Mouse (Mus musculus) lung, postnatal 0 days (tissue): Measurements from ENCODE around the gene Wdr77. TPM values are rescaled to one million over a fixed set of nuclear protein-coding genes. Genes with fewer than 3 reads are reported as not detected.
"Not testable (repeated sequence)": the region's sequence is repeated elsewhere in the genome, so short reads cannot be mapped to it uniquely, and the experiment has no call there.

Experiments used
- ATAC-seq: fragments of 200-750 bp; cut with Nextera tagmentation; 2 replicates; pipeline ENCODE4 v1.8.0; 2017; ENCODE audit warnings: moderate library complexity
- DNase-seq: peaks from one replicate; pipeline ENCODE4 v3.0.0-alpha.2; 2016; ENCODE audit warnings: low spot score
- H3K27ac ChIP-seq: fragments of 300-500 bp; sonication (generic); 2 replicates; pipeline ENCODE4 v1.5.1; 2014; ENCODE audit warnings: antibody characterized with exemption, mild to moderate bottlenecking, low read length, mixed read lengths
- H3K27me3 ChIP-seq: fragments of 300-500 bp; sonication (generic); replicated peaks from 2 replicates; pipeline ENCODE4 v1.6.1; 2014; ENCODE audit warnings: low read length, mixed read lengths; ENCODE audit not compliant: insufficient read depth
- H3K36me3 ChIP-seq: fragments of 300-500 bp; sonication (generic); 2 replicates; pipeline ENCODE4 v1.6.1; 2014; ENCODE audit warnings: low read length, mixed read lengths; ENCODE audit not compliant: insufficient read depth
- H3K4me1 ChIP-seq: fragments of 300-500 bp; sonication (generic); 2 replicates; pipeline ENCODE4 v1.6.1; 2014; ENCODE audit warnings: antibody characterized with exemption, low read depth, low read length, mixed read lengths; ENCODE audit not compliant: insufficient read depth
- H3K4me2 ChIP-seq: fragments of 300-500 bp; sonication (generic); replicated peaks from 2 replicates; pipeline ENCODE4 v1.6.1; 2014; ENCODE audit warnings: low read depth, mild to moderate bottlenecking, low read length, moderate library complexity, mixed read lengths
- H3K4me3 ChIP-seq: fragments of 300-500 bp; sonication (generic); 2 replicates; pipeline ENCODE4 v1.5.1; 2014; ENCODE audit warnings: low read depth, low read length
- H3K9ac ChIP-seq: fragments of 300-500 bp; sonication (generic); replicated peaks from 2 replicates; pipeline ENCODE4 v1.6.1; 2014; ENCODE audit warnings: low read depth, mild to moderate bottlenecking
- H3K9me3 ChIP-seq: fragments of 300-500 bp; sonication (generic); 2 replicates; pipeline ENCODE4 v1.6.1; 2016; ENCODE audit warnings: low read length, mixed read lengths
- CTCF ChIP-seq: IDR thresholded peaks from 2 replicates; pipeline ENCODE4 v1.5.1; 2016; ENCODE audit warnings: antibody characterized with exemption, mild to moderate bottlenecking
- EP300 ChIP-seq: IDR thresholded peaks from 2 replicates; pipeline ENCODE4 v1.6.1; 2016; ENCODE audit warnings: antibody characterized with exemption, mild to moderate bottlenecking, control low read depth
- WGBS: fragments of 180-500 bp; shearing (Covaris S2); extraction: QIAGEN DNeasy Blood & Tissue Kit; methylation state at CpG from one replicate; pipeline ENCODE4 v1.1.7; 2014; 5-methylcytosine and 5-hydroxymethylcytosine counted together
- polyA plus RNA-seq: library from polyadenylated mRNA; unstranded; fragments of >200 nt; fragmentation: Nextera tagmentation; extraction: Ambion mirVana; gene quantifications from 2 replicates; pipeline ENCODE4 v1.2.1, GENCODE M21; 2015

Gene Wdr77
- polyA plus RNA-seq, 1 experiment from 2014 or later: 50.0 TPM

DNA sequence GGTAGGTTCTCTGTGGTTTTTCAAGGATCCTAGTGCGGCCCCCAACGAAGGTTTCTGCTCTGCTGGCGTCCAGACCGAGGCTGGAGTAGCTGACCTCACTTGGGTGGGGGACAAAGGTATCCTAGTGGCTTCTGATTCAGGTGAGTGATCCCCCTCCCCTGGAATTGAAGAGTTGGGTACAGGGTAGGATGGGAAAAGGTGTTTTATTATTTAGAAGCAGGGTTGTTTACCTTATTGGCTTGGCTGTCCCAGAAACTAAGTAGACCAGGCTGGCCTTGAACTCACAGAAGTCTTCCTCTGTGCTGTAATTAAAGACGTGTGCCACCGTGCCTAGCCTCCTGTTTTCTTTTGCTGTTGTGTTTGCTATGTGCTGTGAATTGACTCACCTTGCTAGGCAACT, 830 bp downstream of the Wdr77 start, which contains the start of gene Atp5f1:
TSS of gene Atp5f1 (minus strand) at position 101 of the 400 bp plus-strand sequence.
- peak within 1 kb of the TSS; percentile 97 for H3K27ac ChIP-seq
- no peaks in the 10 kb centered on the region for H3K9me3 ChIP-seq
- H3K4me1 ChIP-seq: peaks cover 13% of the 10 kb centered on the region; the same call in 1 of the 2 replicates
- H3K36me3 ChIP-seq: peaks cover 12% of the 10 kb centered on the region; the same call in 1 of the 2 replicates
- peak within 1 kb of the TSS; percentile 93 for H3K4me2 ChIP-seq
- peak within 1 kb of the TSS; percentile 98 for H3K9ac ChIP-seq
- 4% methylated on average over 6 of the region's 6 CpGs for whole genome bisulfite sequencing
- H3K4me3 ChIP-seq: peak within 1 kb of the TSS; percentile 94
- no peaks in the 10 kb centered on the region for H3K27me3 ChIP-seq
- DNase-seq (no peak), ATAC-seq (no peak)
- TF ChIP-seq CTCF: no peak

DNA sequence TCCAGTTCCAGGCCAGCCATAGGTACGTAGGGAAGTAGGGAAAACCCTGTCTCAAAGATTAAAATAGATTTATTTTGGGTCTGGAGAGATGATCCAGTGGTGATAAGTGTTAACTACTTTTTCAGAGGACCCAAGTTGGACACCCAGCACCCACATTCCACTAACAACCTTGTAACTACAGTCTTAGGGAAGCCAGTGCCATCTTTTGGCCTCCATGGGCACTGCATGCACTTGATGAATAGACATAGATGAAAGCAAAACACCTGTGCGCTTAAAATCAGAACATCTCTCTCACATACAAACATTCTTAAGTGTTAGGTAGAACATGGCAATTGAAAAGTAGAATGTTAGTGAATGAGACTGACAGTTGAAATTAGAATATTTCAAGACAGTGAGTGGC, 1.5 kb downstream of the Wdr77 start:
- no peak overlapping the region for H3K4me2 ChIP-seq
- no peak for DNase-seq
- H3K27me3 ChIP-seq: no peaks in the 10 kb centered on the region
- peaks cover 13% of the 10 kb centered on the region; the same call in 1 of the 2 replicates for H3K4me1 ChIP-seq
- no peak for ATAC-seq
- H3K36me3 ChIP-seq: peaks cover 12% of the 10 kb centered on the region; the same call in 1 of the 2 replicates
- H3K4me3 ChIP-seq: no peak overlapping the region
- no peaks in the 10 kb centered on the region for H3K9me3 ChIP-seq
- no peak overlapping the region for H3K9ac ChIP-seq
- TF ChIP-seq CTCF: peak; percentile 56
- no peak for TF ChIP-seq EP300
- 92% methylated on average over 2 of the region's 2 CpGs for WGBS
- H3K27ac ChIP-seq: no peak overlapping the region

DNA sequence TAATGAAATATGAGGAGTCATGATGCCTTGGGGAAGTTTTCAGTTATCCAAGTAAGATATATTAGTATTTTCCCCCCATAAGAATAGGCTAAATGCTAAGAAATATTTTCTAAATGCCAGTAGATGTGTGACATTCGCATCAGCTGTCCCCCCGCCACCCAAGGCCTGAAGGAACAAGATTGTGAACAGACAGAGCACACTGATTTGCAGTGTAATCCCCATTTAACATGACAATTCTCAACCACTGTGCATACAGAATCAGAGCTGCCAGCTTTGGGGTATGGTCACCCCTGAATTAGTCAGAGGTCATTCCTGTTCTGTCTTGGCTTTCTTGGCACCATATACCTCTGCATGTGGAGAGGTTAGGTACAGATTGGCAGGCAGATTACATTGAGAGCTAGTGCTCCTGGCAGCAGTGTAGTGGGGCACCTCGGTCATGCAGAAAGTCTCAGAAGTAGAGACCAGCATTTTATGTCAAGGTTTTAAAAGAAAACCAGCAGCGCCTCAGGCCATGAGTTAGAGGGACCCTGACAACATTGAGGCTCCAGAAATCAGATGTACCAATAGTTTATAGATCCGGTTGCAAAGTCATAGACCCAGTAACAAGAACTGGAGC, 12.8 kb downstream of the Wdr77 start:
- no peak for DNase-seq
- ATAC-seq: no peak
- H3K27me3 ChIP-seq: no peaks in the 10 kb centered on the region
- no peak for TF ChIP-seq CTCF
- TF ChIP-seq EP300: no peak
- H3K9ac ChIP-seq: no peak overlapping the region
- no peaks in the 10 kb centered on the region for H3K4me1 ChIP-seq
- no peak overlapping the region for H3K27ac ChIP-seq
- H3K4me3 ChIP-seq: no peak overlapping the region
- peaks cover 11% of the 10 kb centered on the region; the same call in 1 of the 2 replicates for H3K36me3 ChIP-seq
- 79% methylated on average over 5 of the region's 5 CpGs for WGBS
- H3K4me2 ChIP-seq: no peak overlapping the region
- H3K9me3 ChIP-seq: no peaks in the 10 kb centered on the region

DNA sequence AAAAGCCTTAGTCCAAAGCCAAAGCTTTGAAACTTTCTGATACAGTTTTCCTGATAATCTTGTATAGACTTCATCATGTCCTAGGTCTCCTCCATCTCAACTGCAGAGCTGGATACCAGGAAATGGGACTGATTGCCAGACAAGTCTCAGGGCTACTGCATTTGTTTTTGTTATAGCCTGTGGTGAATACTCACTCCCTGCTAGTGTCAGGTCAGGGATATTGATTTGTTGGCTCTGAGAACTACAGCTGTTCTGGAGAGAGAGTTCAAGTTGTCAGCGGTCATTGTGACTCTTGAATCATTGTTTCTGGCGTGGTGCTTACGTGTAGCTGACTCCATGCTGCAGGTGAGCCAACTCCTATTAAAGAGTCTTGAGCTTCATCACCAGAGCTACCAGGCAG, 14.2 kb downstream of the Wdr77 start, which contains the start of gene Ovgp1:
TSS of gene Ovgp1 (plus strand) at position 301 of the 400 bp plus-strand sequence.
- H3K36me3 ChIP-seq: peaks cover 4% of the 10 kb centered on the region; the same call in 1 of the 2 replicates
- no peak within 1 kb of the TSS for H3K9ac ChIP-seq
- WGBS: 70% methylated on average over 3 of the region's 3 CpGs
- no peak for ATAC-seq
- H3K4me1 ChIP-seq: no peaks in the 10 kb centered on the region
- TF ChIP-seq EP300: no peak
- no peak for TF ChIP-seq CTCF
- no peak within 1 kb of the TSS for H3K4me3 ChIP-seq
- no peak within 1 kb of the TSS for H3K4me2 ChIP-seq
- no peaks in the 10 kb centered on the region for H3K27me3 ChIP-seq
- no peak for DNase-seq
- H3K27ac ChIP-seq: no peak within 1 kb of the TSS
- no peaks in the 10 kb centered on the region for H3K9me3 ChIP-seq

DNA sequence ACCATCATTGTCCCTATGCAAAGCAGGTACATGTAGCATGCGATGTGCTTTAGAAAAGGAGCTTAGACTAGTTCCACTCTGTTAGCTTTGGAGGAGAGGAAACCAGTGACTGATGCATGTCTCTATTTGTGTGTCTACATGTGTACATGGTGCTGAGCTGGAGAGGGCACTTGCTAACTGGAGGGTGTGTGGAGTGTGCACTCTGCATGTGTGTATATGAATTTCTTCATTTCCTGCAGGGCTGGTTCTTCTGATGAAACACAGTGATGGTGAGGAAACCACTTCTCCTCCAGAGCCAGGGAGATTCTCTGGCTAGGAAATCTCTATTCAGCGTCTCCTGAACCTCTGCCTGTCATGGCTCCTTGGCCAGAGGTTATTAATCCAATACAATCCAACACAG, 15.0 kb downstream of the Wdr77 start:
- Histone ChIP-seq H3K27ac (no peak overlapping the region), H3K4me3 (no peak overlapping the region), H3K4me2 (no peak overlapping the region), H3K27me3 (no peaks in the 10 kb centered on the region), H3K9me3 (no peaks in the 10 kb centered on the region), H3K4me1 (no peaks in the 10 kb centered on the region), H3K9ac (no peak overlapping the region), H3K36me3 (no peaks in the 10 kb centered on the region)
- DNase-seq: peak; percentile 71
- 64% methylated on average over 2 of the region's 2 CpGs for WGBS
- no peak for TF ChIP-seq CTCF
- TF ChIP-seq EP300: peak; percentile 56
- ATAC-seq: peak; percentile 89

DNA sequence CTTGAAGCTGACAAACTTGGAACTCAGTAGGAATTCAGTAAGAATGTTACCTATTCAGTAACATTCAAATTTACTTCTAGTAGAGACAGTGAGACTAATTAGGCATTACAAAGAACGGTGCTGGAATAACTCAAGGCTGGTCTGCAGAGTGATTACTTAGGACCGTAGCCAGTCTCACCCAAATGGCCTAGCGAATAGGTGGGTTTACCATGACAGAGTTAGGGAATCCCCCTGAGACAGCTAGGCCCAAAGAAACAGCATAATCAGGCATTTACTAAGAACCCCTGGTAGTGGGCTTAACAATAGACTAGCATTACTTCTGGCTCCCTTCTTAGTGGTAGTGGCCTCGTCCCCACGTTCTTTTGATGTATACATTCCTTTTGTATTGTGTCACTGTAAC, 30.4 kb downstream of the Wdr77 start:
- H3K9me3 ChIP-seq, H3K4me3 ChIP-seq, H3K27ac ChIP-seq, H3K9ac ChIP-seq, H3K4me1 ChIP-seq, H3K4me2 ChIP-seq, ATAC-seq, DNase-seq, H3K27me3 ChIP-seq, H3K36me3 ChIP-seq: not testable (repeated sequence)
- WGBS: 57% methylated on average over 5 of the region's 5 CpGs
